Mouse (Mus musculus) v-Abl transformed pro-B cells (cell line): ENCODE measurements around the gene Gm17349.
"Not testable (repeated sequence)": the region's sequence is repeated elsewhere in the genome, so short reads cannot be mapped to it uniquely, and the experiment has no call there.

Source experiments
- in situ Hi-C, 2 experiments: fragments of 400-800 bp; cut with MboI; formaldehyde crosslinking; loops; one replicate each; pipeline ENCODE4 v1.15.1; 2025; ENCODE audit not compliant: unreplicated experiment in 2 of 2

Gene Gm17349

DNA sequence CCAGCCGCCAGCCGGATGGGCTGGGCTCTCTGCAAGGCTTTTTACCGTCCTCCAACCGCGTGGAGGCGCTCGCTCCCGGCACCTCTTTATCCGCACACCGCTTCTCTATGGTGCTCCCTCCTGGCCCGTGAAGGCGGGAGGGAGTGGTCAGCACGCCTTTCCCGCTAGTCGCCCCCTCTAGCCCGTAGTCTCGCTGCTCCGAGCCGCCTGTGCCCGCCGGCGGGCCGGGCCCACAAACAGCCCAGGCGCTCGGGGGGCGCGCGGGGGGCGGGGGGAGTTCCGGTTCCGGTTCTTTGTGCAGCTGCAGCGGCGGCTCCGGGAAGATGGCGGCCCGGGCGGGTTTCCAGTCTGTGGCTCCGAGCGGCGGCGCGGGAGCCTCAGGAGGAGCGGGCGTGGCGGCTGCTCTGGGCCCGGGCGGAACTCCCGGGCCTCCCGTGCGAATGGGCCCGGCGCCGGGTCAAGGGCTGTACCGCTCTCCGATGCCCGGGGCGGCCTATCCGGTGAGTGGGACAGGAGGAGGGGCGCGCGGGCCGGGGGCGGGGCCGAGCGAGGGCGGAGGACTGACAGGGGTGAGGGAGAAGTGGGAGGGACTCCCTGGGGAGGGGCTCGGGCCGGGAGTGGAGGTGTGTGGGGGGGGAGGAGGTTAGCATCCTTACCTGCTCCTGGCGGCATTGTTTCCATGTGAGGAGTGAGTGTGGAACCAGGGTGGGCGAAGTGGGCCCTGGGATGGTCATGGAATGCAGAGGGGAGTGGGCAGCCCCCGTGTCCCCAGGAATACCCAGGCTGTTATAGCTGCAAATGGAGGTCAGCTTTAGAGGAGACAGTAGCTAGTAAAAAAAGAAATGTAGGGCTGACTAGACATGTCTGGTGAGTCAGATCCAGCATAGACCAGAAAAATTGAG, 3.0 kb downstream of the Gm17349 start, which contains the start of gene Smarcd1:
Smarcd1 (plus strand) TSS at position 131 of the 902 bp plus-strand sequence.
- in situ Hi-C loops: no loop called here

DNA sequence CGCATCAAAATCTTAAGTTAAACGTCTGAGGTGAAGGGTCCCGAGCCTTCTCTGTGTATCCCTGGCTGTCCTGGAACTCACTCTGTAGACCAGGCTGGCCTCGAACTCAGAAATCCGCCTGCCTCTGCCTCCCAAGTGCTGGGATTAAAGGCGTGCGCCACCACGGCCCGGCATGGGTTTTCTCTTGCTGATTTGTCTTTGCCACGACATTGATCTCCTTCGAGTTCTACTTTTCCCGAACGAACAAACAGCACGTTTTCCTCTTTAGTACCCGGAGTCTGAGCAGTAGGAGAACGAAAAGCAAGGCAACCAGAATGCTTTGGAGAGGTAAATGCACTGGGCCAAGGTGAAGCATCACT, 3.7 kb downstream of the Gm17349 start:
- in situ Hi-C loops: not testable (repeated sequence)

DNA sequence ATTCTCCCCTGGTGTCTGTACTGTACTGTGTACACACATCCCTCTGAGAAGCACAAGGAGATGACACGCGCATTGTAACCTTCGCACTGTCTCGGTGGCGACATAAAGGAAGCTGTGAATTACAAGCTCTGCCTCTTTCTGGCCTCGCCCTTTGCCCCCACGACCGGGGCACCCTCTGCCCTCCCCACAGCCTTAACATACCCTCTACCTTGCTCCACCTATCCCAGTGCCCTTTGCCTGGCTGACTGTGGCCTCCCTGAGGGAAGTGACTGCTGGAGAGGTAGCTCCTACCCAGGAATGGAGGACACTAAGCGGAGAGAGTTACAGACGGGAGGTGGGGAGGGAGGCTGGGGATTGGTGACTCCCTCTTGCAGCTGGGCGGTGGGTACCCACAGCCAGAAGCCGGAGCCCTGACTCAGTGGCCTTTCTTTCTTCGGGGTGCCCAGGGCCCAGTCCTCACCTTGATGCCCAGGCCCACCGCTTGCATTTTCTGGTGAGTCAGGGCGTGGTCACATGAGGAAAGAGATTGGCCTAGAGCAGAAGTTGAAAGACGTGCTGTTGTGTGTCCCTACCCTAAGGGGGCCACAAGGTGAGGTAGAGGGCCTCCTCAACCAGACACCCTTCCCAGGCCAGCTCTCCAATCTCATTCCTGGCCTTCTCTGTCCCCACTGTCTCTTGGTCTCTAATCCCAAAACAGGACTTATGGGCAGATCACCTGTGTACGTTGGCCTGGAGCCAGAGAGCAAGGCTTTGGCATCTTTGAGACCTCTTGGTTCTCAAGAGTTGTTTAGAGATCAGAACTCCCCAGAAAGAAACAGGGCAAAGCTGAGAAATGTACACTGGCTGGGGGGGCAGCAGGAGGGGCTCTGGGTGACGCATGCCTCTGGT, 4.8 kb downstream of the Gm17349 start:
- in situ Hi-C loops: no loop called here

DNA sequence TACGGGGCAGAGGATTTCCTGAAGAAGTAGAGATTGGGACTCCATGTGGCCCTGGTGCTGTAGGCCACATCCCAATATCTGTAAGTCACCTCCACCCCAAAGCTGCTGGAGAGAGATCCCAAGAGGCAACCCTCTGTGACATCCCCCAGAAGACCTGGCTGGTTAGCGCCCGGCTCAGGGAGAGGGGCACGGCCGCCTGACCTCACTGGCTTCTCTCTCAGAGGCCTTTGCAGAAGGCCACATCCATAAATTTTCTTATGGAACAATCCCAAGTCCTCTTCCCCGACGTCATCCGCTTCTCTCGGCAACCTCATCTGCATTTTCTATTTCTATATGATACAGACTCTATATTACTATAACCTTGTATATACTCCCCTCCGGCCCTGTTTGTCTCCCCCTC, 5.6 kb downstream of the Gm17349 start:
- in situ Hi-C loops: loop anchor here in 1 of 2 experiments (25.0 kb wide), 1 partner anchor 88 kb away; no protein-coding TSS in a partner anchor

DNA sequence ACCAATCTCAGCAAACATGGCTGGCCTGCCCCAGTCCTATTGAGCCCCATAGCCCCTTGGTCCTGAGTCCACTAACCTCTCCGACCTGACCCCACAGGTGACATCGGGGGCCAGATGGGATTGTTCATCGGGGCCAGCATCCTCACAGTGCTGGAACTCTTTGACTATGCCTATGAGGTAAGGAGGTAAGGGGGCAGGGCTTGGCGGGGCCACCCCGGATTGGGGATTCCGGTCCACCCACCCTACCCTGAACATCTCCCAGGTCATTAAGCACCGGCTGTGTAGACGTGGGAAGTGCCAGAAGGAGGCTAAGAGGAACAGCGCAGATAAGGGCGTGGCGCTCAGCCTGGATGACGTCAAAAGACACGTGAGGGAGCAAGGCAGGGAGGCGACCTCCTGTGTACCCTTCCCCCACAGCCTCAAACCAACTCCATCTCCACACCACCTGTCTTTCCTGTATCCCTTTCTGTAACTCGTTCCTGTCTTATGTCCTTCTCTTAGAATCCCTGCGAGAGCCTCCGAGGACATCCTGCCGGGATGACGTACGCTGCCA, 6.7 kb downstream of the Gm17349 start:
- in situ Hi-C loops: loop anchor here in 1 of 2 experiments (25.0 kb wide), 1 partner anchor 89 kb away; no protein-coding TSS in a partner anchor

DNA sequence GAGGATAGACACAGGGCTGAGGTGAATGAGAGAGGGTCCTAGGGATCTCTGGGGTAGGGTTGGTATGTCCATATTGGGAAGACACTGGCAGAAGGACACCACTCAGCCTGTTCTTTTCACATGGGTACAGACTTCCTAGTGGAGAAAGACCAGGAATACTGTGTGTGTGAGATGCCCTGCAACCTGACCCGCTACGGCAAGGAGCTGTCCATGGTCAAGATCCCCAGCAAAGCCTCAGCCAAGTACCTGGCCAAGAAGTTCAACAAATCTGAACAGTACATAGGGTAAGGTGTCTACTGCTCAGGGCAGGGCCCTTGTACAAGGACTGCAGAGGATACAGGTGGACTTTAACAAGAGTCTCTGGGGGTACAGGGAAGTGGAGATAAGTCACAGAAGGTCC, 8.0 kb downstream of the Gm17349 start:
- in situ Hi-C loops: loop anchor here in 1 of 2 experiments (25.0 kb wide), 1 partner anchor 90 kb away; no protein-coding TSS in a partner anchor

DNA sequence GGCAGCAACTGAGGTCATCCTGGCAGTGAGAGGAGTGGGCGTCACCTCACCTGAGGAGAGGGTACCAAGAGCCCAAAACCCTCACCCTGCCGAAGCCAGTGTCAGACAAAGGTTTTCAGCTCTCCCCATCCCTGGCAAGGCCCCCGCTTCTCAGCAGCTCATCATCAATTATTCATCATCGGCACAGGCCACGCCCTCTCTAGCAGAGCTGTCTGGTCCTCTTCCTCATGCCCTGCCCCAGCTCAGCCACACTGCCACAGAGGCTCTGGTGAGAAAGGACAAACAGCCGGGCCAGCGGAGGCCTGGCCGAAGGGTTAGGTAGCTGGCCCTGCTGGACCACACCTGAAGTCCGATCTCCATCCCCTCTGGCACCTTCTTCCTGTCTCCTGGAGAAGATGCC, 13.3 kb downstream of the Gm17349 start:
- in situ Hi-C loops: loop anchor here in 1 of 2 experiments (25.0 kb wide), 1 partner anchor 95 kb away; no protein-coding TSS in a partner anchor

DNA sequence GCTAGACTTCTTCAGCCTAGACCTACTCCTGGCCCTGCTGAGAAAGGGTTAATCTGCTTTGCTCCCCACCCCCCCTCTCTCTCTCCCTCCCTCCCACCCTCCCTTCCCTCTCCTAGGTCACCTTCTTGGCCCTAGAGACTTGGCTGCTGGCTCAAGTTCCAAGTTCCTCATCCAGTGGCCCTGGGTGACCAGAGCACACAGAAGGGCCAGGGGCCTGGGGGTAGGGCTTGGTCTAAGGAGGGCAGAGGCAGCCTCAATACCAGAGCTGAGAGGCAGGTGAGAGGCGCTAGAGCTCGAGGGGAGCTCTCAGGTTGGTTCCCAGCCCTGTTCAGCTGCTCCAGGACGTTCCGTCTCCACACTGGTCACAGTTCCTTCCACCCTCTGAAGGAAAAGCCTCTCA, 14.4 kb downstream of the Gm17349 start:
- in situ Hi-C loops: loop anchor here in 1 of 2 experiments (25.0 kb wide), 1 partner anchor 96 kb away; no protein-coding TSS in a partner anchor

DNA sequence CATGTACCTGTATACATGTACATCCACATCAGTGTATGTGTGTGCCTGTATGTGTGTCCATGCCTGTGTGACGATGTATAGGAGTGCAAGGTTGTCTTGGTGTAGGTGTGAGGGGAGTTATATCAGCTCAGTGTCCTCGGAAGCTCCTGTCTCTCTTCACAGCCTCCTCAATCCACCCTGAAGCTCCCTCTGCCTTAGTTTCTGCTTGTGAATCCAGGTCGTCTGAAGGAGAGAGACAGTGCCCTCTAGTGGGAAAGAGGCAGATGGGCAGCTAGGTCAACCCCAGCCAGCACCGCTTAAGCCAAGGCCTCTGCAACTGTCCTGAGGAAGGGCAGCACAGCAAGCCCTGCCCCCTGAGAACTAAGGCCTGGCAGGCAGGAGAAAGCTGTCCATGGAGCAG, 16.6 kb downstream of the Gm17349 start:
- in situ Hi-C loops: loop anchor here in 1 of 2 experiments (5.0 to 25.0 kb wide), 3 partner anchors 99 to 274 kb away; no protein-coding TSS in a partner anchor

DNA sequence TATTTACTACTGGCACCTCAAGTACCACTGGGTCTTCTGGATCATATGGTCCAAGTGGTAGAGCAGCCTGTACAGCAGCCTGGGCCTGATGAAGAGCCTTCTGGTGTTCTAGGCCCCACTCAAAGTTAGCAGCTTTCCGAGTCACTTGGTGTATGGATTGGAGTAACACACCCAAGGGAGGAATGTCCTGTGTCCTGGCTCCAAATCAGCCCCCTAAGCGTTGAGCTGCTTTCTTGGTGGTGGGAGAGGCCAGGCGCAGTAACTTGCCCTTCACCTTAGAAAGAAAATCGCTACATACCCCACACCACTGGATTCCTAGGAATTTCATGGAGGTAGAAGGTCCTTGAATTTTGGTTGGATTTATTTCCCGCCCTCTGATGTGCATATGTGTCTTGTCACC, 21.1 kb downstream of the Gm17349 start:
- in situ Hi-C loops: loop anchor here in 1 of 2 experiments (10.0 to 25.0 kb wide), 2 partner anchors 103 to 269 kb away; no protein-coding TSS in a partner anchor

DNA sequence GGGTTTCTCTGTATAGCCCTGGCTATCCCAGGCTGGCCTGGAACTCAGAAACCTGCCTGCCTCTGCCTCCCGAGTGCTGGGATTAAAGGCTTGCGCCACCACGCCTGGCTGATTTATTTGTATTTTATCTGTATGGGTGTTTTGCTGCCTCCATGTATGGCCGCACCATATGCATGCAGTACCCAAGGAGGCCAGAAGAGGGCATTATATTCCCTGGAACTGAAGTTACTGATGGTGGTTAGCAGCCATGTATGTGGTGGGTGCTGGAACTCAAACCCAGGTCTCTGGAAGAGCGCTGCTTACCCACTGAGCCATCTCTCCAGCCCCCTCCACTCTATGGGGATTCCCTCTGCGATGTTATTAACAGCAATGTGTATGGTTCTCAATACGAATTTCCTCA, 22.4 kb downstream of the Gm17349 start:
- in situ Hi-C loops: loop anchor here in 1 of 2 experiments (10.0 to 25.0 kb wide), 2 partner anchors 104 to 268 kb away; no protein-coding TSS in a partner anchor

DNA sequence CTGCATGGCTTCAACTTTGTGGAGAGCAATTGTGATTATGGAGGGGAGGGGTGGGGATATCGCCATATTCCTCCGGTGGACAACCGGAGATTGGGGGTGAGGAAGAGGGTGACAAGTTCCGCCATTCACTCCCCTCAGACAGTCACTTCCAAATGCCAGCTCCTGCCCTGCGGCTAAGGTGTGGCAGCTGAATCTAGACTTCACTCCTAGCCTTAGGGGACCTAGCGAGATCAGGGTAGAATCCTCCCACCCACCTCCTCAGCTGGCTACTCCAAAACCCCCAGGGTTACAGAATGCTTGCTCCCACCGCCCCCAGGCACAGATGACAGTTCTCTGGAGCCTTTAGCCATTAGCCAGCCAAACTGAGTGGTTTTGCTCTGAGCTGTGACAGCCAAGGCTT, 26.3 kb downstream of the Gm17349 start:
- in situ Hi-C loops: loop anchor here in 1 of 2 experiments (25.0 kb wide), 1 partner anchor 108 kb away; no protein-coding TSS in a partner anchor

DNA sequence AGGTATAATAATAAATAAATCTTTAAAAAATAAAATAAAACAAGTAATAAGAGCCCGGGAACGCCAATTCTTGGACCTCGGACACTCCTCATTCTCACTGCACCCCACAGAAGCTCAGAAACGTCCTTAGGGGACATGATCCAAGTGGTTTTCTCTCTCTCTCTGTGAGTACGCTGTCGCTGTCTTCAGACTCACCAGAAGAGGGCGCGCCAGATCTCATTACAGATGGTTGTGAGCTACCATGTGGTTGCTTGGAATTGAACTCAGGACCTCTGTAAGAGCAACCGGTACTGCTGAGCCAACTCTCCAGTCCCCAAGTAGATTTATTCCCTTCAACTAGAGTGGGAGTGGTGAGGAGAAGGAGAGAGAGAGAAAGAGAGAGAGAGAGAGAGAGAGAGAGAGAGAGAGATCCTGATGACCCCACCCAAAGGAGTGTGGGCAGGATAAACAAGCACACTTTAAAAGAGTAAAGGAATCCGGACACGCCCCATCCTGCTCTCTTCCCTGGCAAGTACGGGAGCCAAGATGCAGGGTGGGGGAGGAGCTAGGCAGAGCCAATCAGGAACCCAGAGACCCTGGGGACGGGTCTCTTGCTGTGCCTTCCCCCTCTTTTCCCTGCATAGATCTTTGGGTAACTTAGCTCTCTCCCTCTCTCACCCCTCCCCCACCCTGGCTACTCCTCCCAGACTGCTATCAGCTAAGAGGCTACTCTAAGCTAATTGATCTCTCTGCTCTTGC, 27.1 kb downstream of the Gm17349 start:
- in situ Hi-C loops: loop anchor here in 1 of 2 experiments (25.0 kb wide), 1 partner anchor 109 kb away; no protein-coding TSS in a partner anchor

DNA sequence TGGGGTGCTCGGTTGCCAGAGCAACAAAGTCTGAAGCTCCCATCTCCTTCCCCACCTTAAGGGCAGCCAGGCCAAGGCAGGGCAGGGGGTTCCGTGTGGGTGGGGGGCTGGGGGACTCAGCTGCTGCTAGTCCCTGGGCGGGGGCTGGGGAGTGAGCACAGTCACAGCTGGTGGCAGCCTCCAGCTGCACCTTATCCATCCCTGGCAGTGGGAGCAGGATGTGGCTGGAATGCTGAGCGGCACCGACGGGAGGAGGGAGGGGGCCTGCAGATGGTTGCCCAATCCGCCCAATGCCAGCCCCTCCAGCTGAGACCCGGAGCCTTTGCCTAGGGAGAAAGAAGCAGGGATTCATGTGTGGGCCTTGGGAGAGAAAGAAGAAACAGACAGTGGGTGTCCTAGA, 28.2 kb downstream of the Gm17349 start:
- in situ Hi-C loops: loop anchor here in 1 of 2 experiments (25.0 kb wide), 1 partner anchor 110 kb away; no protein-coding TSS in a partner anchor

DNA sequence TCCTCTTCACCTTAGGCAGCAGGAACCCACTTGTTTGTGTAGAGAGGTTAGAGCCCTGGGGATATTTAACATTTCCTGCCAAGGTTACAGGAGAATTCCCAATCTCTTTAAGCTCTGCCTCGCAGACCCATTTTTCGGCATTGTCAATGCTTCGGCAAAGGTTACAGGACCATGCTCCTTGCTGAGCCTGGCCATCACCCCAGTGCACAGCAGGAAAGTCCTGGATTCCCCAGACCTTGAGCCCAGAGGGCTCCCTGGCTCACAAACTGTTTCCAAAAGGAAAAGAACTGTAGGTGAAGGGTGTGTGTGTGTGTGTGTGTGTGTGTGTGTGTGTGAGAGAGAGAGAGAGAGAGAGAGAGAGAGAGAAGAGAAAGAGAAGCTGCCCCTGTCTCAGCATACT, 30.4 kb downstream of the Gm17349 start:
- in situ Hi-C loops: loop anchor here in 1 of 2 experiments (25.0 kb wide), 1 partner anchor 112 kb away; no protein-coding TSS in a partner anchor

DNA sequence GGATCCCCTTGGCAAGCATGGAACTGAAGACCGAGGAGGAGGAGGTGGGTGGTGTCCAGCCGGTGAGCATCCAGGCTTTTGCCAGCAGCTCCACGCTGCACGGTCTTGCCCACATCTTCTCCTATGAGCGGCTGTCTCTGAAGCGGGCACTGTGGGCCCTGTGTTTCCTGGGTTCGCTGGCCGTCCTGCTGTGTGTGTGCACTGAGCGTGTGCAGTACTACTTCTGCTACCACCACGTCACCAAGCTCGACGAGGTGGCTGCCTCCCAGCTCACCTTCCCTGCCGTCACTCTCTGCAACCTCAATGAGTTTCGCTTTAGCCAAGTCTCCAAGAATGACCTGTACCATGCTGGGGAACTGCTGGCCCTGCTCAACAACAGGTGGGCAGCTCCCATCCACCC, 33.5 kb downstream of the Gm17349 start:
- in situ Hi-C loops: no loop called here

DNA sequence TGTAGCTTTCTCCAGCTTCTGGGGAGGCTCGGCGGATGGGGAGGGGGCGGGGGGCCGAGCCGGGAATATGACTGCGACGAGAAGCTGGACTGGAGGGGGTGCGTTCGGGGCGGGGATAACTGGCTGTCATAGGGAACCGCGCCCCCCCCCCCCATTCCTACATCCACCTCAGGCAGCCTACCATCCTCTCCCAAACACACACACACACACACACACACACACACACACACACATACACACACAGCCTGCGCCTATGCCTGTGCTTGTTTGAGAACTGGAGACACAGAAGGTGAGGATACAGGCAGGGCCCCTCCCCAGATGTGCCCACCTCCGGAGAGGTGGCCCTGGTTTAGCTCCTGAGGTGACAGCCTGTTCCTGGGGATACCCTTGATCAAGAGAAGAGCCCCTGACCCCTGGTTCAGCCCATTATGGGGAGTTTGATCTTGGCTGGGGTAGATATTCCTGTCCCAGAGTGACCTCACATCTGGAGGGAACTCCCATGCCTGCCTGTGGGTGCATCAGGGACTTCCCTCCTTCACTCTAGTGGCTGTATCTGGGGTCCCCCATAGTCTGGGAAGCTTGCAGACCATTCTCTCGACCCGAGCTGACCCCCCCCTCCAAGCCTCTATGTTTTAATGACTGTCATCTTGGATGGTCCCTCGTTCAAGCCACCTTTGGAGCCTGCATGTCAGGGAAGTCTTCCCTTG, 34.2 kb downstream of the Gm17349 start:
- in situ Hi-C loops: no loop called here

DNA sequence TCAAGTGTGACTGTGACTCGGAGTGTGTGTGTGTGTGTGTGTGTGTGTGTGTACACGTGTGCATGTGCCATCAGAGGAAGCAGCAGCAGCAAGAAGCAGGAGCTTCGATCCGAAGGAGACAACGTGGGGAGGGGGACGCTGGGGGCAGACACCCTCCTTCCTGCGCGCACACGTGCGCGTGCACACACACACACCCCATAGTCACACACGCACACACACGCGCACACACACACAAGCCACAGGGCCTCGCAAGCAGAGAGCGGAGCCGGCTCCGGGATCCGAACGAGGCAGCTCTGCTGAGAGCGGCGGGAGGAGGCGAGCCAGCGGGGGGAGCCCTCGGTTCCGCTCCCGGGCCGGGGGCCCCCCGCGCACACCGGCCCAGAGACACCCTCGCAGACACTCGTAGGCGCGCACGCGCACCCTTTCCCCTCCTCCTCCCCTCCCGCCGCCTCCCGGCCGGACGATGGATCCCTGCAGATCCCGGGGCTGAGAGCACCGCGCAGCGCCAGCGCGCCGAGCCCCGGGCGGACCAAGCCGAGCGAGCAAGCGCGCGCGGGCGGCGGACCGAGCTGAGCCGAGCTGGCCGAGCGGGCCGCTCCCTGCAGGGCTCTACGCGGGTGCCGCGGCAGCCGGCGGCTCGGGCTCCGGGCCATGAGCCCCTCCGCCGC, 35.0 kb downstream of the Gm17349 start, which contains the start of gene Asic1:
Asic1 (plus strand) TSS at position 215 of the 668 bp plus-strand sequence.
- in situ Hi-C loops: no loop called here
